Mouse (Mus musculus) neural tube, embryonic 14.5 days (tissue): ENCODE measurements around the gene Gm10944. TPM values are rescaled to one million over a fixed set of nuclear protein-coding genes. Genes with fewer than 3 reads are reported as not detected.

Experiments
- ATAC-seq: fragments of 200-750 bp; cut with Nextera tagmentation; 2 replicates; pipeline ENCODE4 v1.8.0; 2017; ENCODE audit warnings: low read depth, mild to moderate bottlenecking, moderate TSS enrichment, moderate library complexity
- H3K27ac ChIP-seq: fragments of 300-500 bp; sonication (generic); 2 replicates; pipeline ENCODE4 v1.5.1; 2014; ENCODE audit warnings: low read depth, mild to moderate bottlenecking, control low read depth, low read length, moderate library complexity, mixed read lengths
- H3K27me3 ChIP-seq: fragments of 300-500 bp; sonication (generic); 2 replicates; pipeline ENCODE4 v1.6.1; 2014; ENCODE audit warnings: low read length; ENCODE audit not compliant: control insufficient read depth, insufficient read depth
- H3K36me3 ChIP-seq: fragments of 300-500 bp; sonication (generic); 2 replicates; pipeline ENCODE4 v1.6.1; 2014; ENCODE audit warnings: low read length, mixed read lengths; ENCODE audit not compliant: control insufficient read depth, insufficient read depth
- H3K4me1 ChIP-seq: fragments of 300-500 bp; sonication (generic); 2 replicates; pipeline ENCODE4 v1.6.1; 2014; ENCODE audit warnings: low read length; ENCODE audit not compliant: control insufficient read depth, insufficient read depth
- H3K4me2 ChIP-seq: fragments of 300-500 bp; sonication (generic); 2 replicates; pipeline ENCODE4 v1.6.1; 2014; ENCODE audit warnings: mild to moderate bottlenecking, low read depth, low read length, control low read depth
- H3K4me3 ChIP-seq: fragments of 300-500 bp; sonication (generic); 2 replicates; pipeline ENCODE4 v1.5.1; 2014; ENCODE audit warnings: low read depth, low read length, control low read depth, mixed read lengths
- H3K9ac ChIP-seq: fragments of 300-500 bp; sonication (generic); replicated peaks from 2 replicates; pipeline ENCODE4 v1.6.1; 2014; ENCODE audit warnings: low read depth, mild to moderate bottlenecking, control low read depth, low read length, mixed read lengths
- H3K9me3 ChIP-seq: fragments of 300-500 bp; sonication (generic); 2 replicates; pipeline ENCODE4 v1.6.1; 2016; ENCODE audit warnings: low read length; ENCODE audit not compliant: control insufficient read depth
- WGBS: fragments of 180-500 bp; shearing (Covaris S2); extraction: QIAGEN DNeasy Blood & Tissue Kit; methylation state at CpG from one replicate; pipeline ENCODE4 v1.1.7; 2014; 5-methylcytosine and 5-hydroxymethylcytosine counted together
- polyA plus RNA-seq: library from polyadenylated mRNA; unstranded; fragments of >200 nt; fragmentation: Nextera tagmentation; extraction: Ambion mirVana; gene quantifications from 2 replicates; pipeline ENCODE4 v1.2.1, GENCODE M21; 2014

Gene Gm10944
- not detected in 2 replicates for polyA plus RNA-seq

DNA sequence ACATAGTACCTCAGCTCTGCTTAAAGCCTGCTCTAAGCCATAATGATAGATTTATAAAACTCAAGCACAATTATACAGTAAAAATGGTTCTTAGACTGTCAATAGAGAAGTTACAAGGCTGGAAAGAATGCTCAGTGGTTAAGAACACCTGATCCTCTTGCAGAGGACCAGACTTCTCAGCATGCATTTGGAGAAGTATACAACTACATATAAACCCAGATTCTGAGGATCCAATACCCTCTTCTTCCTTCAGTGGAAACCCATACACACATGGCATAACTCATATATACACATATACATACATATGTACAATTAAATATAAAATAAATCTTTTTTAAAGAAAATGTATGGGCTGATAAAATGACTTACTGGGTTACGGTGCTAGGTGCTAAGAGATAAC is at the start of gene Gm10944:
Gene Gm10944, plus strand, starts transcription at position 301 of the 400 bp plus-strand sequence.
- no peak for ATAC-seq
- no peak within 1 kb of the TSS for H3K4me3 ChIP-seq
- H3K9me3 ChIP-seq = no peaks in the 10 kb centered on the region
- no peaks in the 10 kb centered on the region for H3K27me3 ChIP-seq
- H3K4me1 ChIP-seq = no peaks in the 10 kb centered on the region
- H3K36me3 ChIP-seq = no peaks in the 10 kb centered on the region
- H3K4me2 ChIP-seq = no peak within 1 kb of the TSS
- no peak within 1 kb of the TSS for H3K27ac ChIP-seq
- WGBS = 92% methylated on average over 1 of the region's 1 CpGs
- H3K9ac ChIP-seq = no peak within 1 kb of the TSS

DNA sequence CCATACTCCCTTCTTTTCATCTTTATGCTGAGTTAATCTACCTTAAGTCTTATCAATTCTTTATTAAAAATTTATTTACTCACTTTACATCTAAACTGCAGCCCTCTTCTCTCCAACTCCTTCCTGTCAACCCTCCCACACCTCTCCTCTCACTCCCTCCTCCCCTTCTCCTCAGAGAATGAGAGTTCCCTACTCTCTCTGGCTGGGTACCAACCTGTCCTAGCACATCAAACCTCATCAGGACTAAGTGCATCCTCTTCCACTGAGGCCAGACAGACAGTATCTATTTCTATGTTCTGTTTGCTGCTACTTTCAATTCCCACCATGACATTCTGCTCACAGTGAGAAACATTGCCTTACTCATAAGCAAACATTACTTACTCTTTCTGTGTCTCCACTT is 25.2 kb upstream of the Gm10944 start:
- Histone ChIP-seq H3K9me3 (no peaks in the 10 kb centered on the region), H3K36me3 (no peaks in the 10 kb centered on the region), H3K4me1 (no peaks in the 10 kb centered on the region), H3K27me3 (no peaks in the 10 kb centered on the region), H3K4me2 (no peak overlapping the region), H3K9ac (no peak overlapping the region), H3K4me3 (no peak overlapping the region), H3K27ac (no peak overlapping the region)
- no peak for ATAC-seq

DNA sequence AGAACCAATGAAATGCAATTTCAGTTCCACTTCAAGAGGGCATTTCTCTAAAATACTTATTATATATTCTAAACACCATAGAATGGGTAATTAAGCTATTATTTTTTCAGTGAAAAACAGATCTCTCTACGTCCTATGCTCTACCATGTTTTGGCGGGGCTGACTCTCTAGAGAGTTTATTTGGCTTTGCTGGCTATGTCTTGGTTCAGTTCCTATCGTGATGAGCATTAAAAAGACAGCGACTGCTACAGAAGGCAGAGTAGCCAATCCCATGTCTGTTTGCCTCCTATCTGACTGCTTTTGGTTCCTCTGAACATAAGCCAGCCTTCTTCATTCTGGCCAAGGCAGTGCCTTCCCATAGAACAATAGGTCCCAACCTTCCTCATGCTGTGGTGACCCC is 24.5 kb upstream of the Gm10944 start:
- Histone ChIP-seq H3K4me3 (no peak overlapping the region), H3K4me1 (no peaks in the 10 kb centered on the region), H3K27me3 (no peaks in the 10 kb centered on the region), H3K27ac (no peak overlapping the region), H3K4me2 (no peak overlapping the region), H3K9ac (no peak overlapping the region), H3K36me3 (no peaks in the 10 kb centered on the region), H3K9me3 (no peaks in the 10 kb centered on the region)
- ATAC-seq = no peak
- 89% methylated on average over 4 of the region's 4 CpGs for whole genome bisulfite sequencing

DNA sequence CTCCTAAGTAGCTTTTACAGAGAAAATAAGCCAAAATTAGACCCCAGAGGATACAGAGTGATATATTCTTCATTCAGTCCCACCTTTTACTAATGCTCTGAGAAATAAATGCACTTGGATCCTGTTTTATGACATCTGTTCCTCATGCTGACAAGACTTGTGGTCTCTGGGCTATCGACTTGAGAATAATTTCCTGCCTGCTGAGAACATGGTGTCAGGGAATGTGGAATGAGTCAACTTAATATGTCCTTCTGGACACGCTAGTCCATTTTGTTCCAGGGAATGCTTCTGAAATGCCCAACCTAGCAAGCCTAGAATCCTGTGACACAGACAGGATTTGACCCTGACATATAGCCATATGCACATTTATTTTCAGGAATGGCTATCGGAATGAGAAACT is 22.0 kb upstream of the Gm10944 start:
- H3K4me3 ChIP-seq = no peak overlapping the region
- no peak overlapping the region for H3K4me2 ChIP-seq
- H3K27ac ChIP-seq = no peak overlapping the region
- H3K4me1 ChIP-seq = no peaks in the 10 kb centered on the region
- no peak overlapping the region for H3K9ac ChIP-seq
- no peaks in the 10 kb centered on the region for H3K36me3 ChIP-seq
- no peak for ATAC-seq
- H3K9me3 ChIP-seq = no peaks in the 10 kb centered on the region
- WGBS = 81% methylated on average over 3 of the region's 3 CpGs
- H3K27me3 ChIP-seq = no peaks in the 10 kb centered on the region

DNA sequence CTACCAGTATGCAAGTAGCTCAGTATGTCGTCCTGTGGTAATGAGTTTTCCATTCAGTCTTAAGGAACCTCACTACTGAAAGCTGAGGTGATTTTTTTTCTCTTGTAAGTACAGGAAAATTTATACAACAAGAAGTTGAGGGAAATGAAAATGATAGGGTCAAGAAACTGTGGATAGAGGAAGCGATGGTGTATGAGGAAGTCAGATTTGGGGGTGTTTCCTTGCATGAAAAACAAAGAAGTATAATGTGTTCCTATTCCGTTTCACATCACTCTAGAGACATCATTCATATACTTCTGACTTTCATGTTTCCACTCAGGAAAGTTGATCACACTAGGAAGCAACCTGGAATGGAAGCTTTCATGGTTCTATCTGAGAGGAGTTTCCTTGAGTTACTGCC is 21.2 kb upstream of the Gm10944 start:
- Histone ChIP-seq H3K9ac (no peak overlapping the region), H3K27me3 (no peaks in the 10 kb centered on the region), H3K4me1 (no peaks in the 10 kb centered on the region), H3K36me3 (no peaks in the 10 kb centered on the region), H3K27ac (no peak overlapping the region), H3K4me3 (no peak overlapping the region), H3K9me3 (no peaks in the 10 kb centered on the region), H3K4me2 (no peak overlapping the region)
- WGBS = 80% methylated on average over 3 of the region's 3 CpGs
- no peak for ATAC-seq

DNA sequence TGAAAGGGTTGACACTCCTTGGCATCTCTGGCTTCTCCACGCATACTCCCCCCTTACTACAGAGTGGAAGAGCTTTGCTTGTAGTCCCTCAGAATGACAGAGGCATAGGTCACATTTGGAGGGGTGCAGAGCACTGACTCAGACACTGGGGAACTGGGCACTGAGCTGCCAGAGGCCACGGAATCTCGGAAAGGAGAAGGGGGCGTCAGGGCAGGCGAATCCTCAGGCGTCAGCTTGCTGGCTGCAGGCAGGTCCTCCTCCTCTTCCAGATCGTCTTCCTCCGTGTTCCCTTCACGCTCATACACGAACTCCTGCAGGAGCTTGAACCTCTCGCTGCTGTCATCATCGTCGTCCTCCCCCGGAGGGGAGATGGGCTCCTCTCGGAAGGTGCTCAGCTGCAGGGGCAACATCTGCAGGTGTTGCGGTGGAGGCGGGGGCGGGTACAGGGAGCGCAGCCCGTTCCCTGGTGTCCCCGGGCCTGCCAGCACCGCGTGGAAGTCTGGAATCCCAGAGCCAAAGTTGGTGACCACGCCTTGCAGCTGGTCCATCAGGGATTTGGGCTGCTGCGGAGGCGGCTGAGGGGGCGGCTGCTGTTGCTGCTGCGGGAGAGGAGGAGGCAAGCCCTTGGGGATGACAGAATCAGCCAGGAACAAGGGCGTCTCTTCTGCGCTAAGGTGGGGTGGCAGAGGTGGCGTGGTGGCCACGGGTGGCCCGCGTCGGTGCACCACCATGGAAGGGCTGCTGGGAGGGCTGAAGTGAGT is 7.9 kb downstream of the Gm10944 start:
- Histone ChIP-seq H3K4me2 (peak overlapping the region; percentile 97), H3K27ac (no peak overlapping the region), H3K4me1 (no peaks in the 10 kb centered on the region), H3K9ac (peak overlapping the region; percentile 55), H3K4me3 (peak overlapping the region; percentile 48), H3K9me3 (no peaks in the 10 kb centered on the region), H3K36me3 (no peaks in the 10 kb centered on the region), H3K27me3 (no peaks in the 10 kb centered on the region; the same call in 1 of the 2 replicates)
- WGBS = 2% methylated on average over 35 of the region's 35 CpGs
- peak; percentile 76 for ATAC-seq

DNA sequence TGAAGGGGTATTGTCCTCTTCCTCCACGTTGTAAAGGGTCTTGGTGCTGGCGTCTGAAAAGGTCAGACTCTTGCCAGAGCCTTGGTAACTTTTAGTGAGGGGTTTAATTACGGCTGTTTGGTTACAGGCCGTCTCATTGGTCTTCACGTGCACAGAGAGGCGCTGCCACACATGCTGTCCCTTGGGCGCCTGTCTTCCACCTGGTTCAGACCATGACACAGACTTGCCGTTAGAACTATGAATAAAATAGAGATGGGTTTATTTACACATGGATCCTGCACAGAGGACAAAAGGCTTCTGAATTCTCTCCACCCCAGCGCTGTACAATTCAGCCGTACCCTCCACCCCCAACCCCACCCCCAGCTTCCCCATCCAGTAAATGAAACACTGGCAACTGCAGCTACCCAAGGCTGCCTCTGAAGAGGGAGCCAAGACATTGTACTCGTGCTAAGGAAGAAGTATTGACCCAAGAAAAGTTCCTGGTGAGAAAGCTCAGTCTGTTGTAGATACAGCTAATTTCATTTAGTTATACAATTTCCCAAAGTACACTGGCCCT is 8.6 kb downstream of the Gm10944 start:
- no peaks in the 10 kb centered on the region for H3K4me1 ChIP-seq
- peak overlapping the region; percentile 97 for H3K4me2 ChIP-seq
- H3K9me3 ChIP-seq = no peaks in the 10 kb centered on the region
- WGBS = 6% methylated on average over 11 of the region's 11 CpGs
- H3K27me3 ChIP-seq = no peaks in the 10 kb centered on the region; the same call in 1 of the 2 replicates
- no peaks in the 10 kb centered on the region for H3K36me3 ChIP-seq
- H3K27ac ChIP-seq = no peak overlapping the region
- peak overlapping the region; percentile 48 for H3K4me3 ChIP-seq
- peak; percentile 73 for ATAC-seq
- peak overlapping the region; percentile 55 for H3K9ac ChIP-seq

DNA sequence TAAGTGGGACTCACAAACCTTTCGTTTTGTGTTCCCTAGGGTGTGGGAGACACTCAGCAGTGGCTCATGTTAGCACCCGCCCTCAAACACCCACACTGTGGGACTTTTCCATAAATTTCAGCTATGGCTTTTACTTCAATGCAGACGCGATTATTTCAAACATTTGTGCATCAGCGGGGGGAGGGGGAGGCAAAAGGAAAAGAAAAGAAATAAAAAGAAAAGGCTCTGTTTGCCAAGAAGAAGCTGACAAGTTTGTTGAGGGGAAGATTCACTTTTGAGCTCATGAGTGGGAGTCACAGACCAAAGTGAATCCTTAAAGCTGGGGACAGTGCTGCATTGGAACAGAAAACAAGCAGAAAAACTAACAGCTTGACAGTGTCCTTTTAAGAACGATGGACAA is 16.3 kb downstream of the Gm10944 start:
- H3K9me3 ChIP-seq = no peaks in the 10 kb centered on the region
- ATAC-seq = no peak
- no peaks in the 10 kb centered on the region for H3K36me3 ChIP-seq
- H3K4me1 ChIP-seq = no peaks in the 10 kb centered on the region
- H3K27ac ChIP-seq = no peak overlapping the region
- 83% methylated on average over 6 of the region's 6 CpGs for WGBS
- H3K9ac ChIP-seq = no peak overlapping the region
- no peaks in the 10 kb centered on the region for H3K27me3 ChIP-seq
- H3K4me2 ChIP-seq = no peak overlapping the region
- no peak overlapping the region for H3K4me3 ChIP-seq

DNA sequence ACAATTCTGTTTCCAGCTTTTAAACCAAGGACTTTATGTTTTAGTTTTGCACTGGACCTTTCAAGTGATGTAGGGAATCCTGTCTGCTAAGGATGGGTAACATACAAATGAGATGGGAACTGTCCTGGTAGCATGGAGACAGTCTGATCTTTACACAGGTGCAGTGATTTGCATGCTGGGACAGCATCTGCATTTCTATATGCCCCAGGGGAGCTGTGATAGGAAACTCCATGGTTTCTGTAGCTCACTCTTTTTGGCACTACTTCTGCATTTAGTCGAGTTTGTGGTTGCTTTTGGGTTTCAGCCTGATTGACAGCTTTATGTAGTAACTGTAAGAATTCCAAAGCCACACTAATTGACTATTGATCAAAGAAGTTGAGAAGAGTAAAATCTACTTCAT is 19.8 kb downstream of the Gm10944 start:
- no peak for ATAC-seq
- Histone ChIP-seq H3K4me2 (no peak overlapping the region), H3K36me3 (no peaks in the 10 kb centered on the region), H3K4me1 (no peaks in the 10 kb centered on the region), H3K9me3 (no peaks in the 10 kb centered on the region), H3K27ac (no peak overlapping the region), H3K4me3 (no peak overlapping the region), H3K9ac (no peak overlapping the region), H3K27me3 (no peaks in the 10 kb centered on the region)
- 59% methylated on average over 1 of the region's 1 CpGs for WGBS
